Mouse (Mus musculus) urinary bladder, adult 2 months (tissue): ENCODE data around the gene Hist1h2ae. TPM values are rescaled to one million over a fixed set of nuclear protein-coding genes. Genes with fewer than 3 reads are reported as not detected.

Experiments
- DNase-seq: peaks from one replicate; pipeline ENCODE4 v3.0.0; 2022; ENCODE audit warnings: low spot score
- polyA plus RNA-seq: library from polyadenylated mRNA; depleted of rRNA; stranded (reverse); fragments of >200 nt; gene quantifications from 2 replicates; pipeline ENCODE4 v1.2.3, GENCODE M21; 2012; rRNA removed

Gene Hist1h2ae
- polyA plus RNA-seq, 1 experiment: 0.15 TPM

DNA sequence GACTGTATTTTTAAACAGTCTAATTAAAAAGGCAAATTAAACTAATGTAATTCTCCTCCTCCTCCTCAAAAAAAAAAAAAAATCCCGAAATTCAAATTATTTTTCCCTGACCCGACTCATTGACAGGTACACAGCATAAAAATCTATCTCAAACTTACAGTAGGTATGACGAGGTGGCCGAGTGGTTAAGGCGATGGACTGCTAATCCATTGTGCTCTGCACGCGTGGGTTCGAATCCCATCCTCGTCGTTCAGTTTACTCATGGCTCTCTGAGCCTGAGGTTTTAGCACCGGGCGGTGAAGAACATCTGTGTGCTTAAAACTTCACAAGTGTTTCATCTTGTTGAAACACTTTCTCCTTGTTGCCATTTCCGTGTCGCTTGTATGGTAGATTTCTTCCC, 49.3 kb downstream of the Hist1h2ae start:
- peak; percentile 42 for DNase-seq

Other genes starting within 250 kb of the Hist1h2ae start
- gene Zfp322a, start 202.0 kb downstream of the Hist1h2ae start, polyA plus RNA-seq: 12.7 and 15.8 TPM in 2 replicates
- 7.9 TPM in 2 replicates for gene Abt1, start 147.4 kb downstream of the Hist1h2ae start, polyA plus RNA-seq
- not detected in 2 replicates for gene Btn1a1, start 105.3 kb downstream of the Hist1h2ae start, polyA plus RNA-seq
- gene Btn2a2, start 82.4 kb downstream of the Hist1h2ae start, polyA plus RNA-seq: 0.04 TPM in 1 of 2 replicates, not detected in the other
- gene Hist1h4h, start 40.2 kb downstream of the Hist1h2ae start, polyA plus RNA-seq: 27.8 and 30.5 TPM in 2 replicates
- gene Hist1h2af, start 37.3 kb downstream of the Hist1h2ae start, polyA plus RNA-seq: 1.3 and 5.2 TPM in 2 replicates
- 0.40 and 0.90 TPM in 2 replicates for gene Hist1h3g, start 35.8 kb downstream of the Hist1h2ae start, polyA plus RNA-seq
- 0.60 and 0.69 TPM in 2 replicates for gene Hist1h2bh, start 27.8 kb downstream of the Hist1h2ae start, polyA plus RNA-seq
- 0.44 and 0.78 TPM in 2 replicates for gene Hist1h3f, start 27.2 kb downstream of the Hist1h2ae start, polyA plus RNA-seq
- gene Hist1h4f, start 19.6 kb downstream of the Hist1h2ae start, polyA plus RNA-seq: 0.26 and 0.78 TPM in 2 replicates
- gene Hist1h1d, start 18.0 kb downstream of the Hist1h2ae start, polyA plus RNA-seq: 0.62 and 0.90 TPM in 2 replicates
- gene Hist1h3e, start 8.9 kb downstream of the Hist1h2ae start, polyA plus RNA-seq: 0.83 and 1.6 TPM in 2 replicates
- gene Hist1h2bg, start 176 bp upstream of the Hist1h2ae start, polyA plus RNA-seq: 7.4 and 9.9 TPM in 2 replicates
- 0.75 TPM in 1 of 2 replicates, not detected in the other for gene Hist1h2bf, start 3.0 kb upstream of the Hist1h2ae start, polyA plus RNA-seq
- 1.6 and 1.9 TPM in 2 replicates for gene Hist1h2ad, start 3.2 kb upstream of the Hist1h2ae start, polyA plus RNA-seq
- gene Hist1h3d, start 4.5 kb upstream of the Hist1h2ae start, polyA plus RNA-seq: 2.5 and 2.6 TPM in 2 replicates
- gene Hist1h4d, start 10.4 kb upstream of the Hist1h2ae start, polyA plus RNA-seq: 0.47 and 3.4 TPM in 2 replicates
- 2.6 and 3.4 TPM in 2 replicates for gene Hist1h2be, start 49.9 kb upstream of the Hist1h2ae start, polyA plus RNA-seq
- 1.1 and 2.4 TPM in 2 replicates for gene Hist1h1e, start 51.3 kb upstream of the Hist1h2ae start, polyA plus RNA-seq
- gene Hist1h2ac, start 112.7 kb upstream of the Hist1h2ae start, polyA plus RNA-seq: 0.45 and 0.86 TPM in 2 replicates
- gene Hist1h2bc, start 113.0 kb upstream of the Hist1h2ae start, polyA plus RNA-seq: 193 and 203 TPM in 2 replicates
- not detected in 2 replicates for gene Hist1h1t, start 124.6 kb upstream of the Hist1h2ae start, polyA plus RNA-seq
- gene Hist1h4c, start 127.2 kb upstream of the Hist1h2ae start, polyA plus RNA-seq: 0.47 and 1.7 TPM in 2 replicates
- 13.8 and 14.8 TPM in 2 replicates for gene Hfe, start 139.6 kb upstream of the Hist1h2ae start, polyA plus RNA-seq
- gene Hist1h1c, start 167.6 kb upstream of the Hist1h2ae start, polyA plus RNA-seq: 125 and 170 TPM in 2 replicates
- gene Hist1h3c, start 174.4 kb upstream of the Hist1h2ae start, polyA plus RNA-seq: 0.48 and 0.84 TPM in 2 replicates
- 0.43 and 0.49 TPM in 2 replicates for gene Hist1h2bb, start 175.5 kb upstream of the Hist1h2ae start, polyA plus RNA-seq
- gene Hist1h2ab, start 179.9 kb upstream of the Hist1h2ae start, polyA plus RNA-seq: 0.60 TPM in 1 of 2 replicates, not detected in the other
- gene Hist1h3b, start 181.0 kb upstream of the Hist1h2ae start, polyA plus RNA-seq: 0.48 and 0.52 TPM in 2 replicates
- 0.75 and 0.94 TPM in 2 replicates for gene Hist1h4b, start 185.8 kb upstream of the Hist1h2ae start, polyA plus RNA-seq
- gene Hist1h4a, start 190.0 kb upstream of the Hist1h2ae start, polyA plus RNA-seq: 0.48 and 1.2 TPM in 2 replicates
- 0.34 and 0.66 TPM in 2 replicates for gene Hist1h3a, start 191.2 kb upstream of the Hist1h2ae start, polyA plus RNA-seq
- gene Hist1h1a, start 192.4 kb upstream of the Hist1h2ae start, polyA plus RNA-seq: not detected in 2 replicates
- gene Trim38, start 198.7 kb upstream of the Hist1h2ae start, polyA plus RNA-seq: 0.25 and 0.36 TPM in 2 replicates
- not detected in 2 replicates for gene Slc17a2, start 235.8 kb upstream of the Hist1h2ae start, polyA plus RNA-seq